Mouse (Mus musculus) cerebellum, adult 2 months (tissue): ENCODE data around the gene Nupr1l.

Source experiments
- CTCF ChIP-seq: fragments of 200-500 bp; IDR thresholded peaks from 2 replicates; pipeline ENCODE4 v1.5.1; 2011; ENCODE audit warnings: low read depth, mild to moderate bottlenecking, control low read depth, low read length, moderate library complexity, borderline replicate concordance; ENCODE audit not compliant: insufficient read depth
- POLR2A ChIP-seq: fragments of 200-500 bp; IDR thresholded peaks from 2 replicates; pipeline ENCODE4 v1.6.1; 2011; ENCODE audit warnings: low read length, control low read depth, borderline replicate concordance; ENCODE audit not compliant: insufficient read depth

- TF ChIP-seq POLR2A (no peak), CTCF (no peak)
Measured at GRCm38 (mm10) chr5:129943402-129943801, 35.1 kb downstream of the Nupr1l start.
